Mouse (Mus musculus) cerebellum, adult 2 months (tissue): ENCODE data around the gene Smarcd1.

Experiments used
- CTCF ChIP-seq: fragments of 200-500 bp; IDR thresholded peaks from 2 replicates; pipeline ENCODE4 v1.5.1; 2011; ENCODE audit warnings: low read depth, mild to moderate bottlenecking, control low read depth, low read length, moderate library complexity, borderline replicate concordance; ENCODE audit not compliant: insufficient read depth
- POLR2A ChIP-seq: fragments of 200-500 bp; IDR thresholded peaks from 2 replicates; pipeline ENCODE4 v1.6.1; 2011; ENCODE audit warnings: low read length, control low read depth, borderline replicate concordance; ENCODE audit not compliant: insufficient read depth

DNA sequence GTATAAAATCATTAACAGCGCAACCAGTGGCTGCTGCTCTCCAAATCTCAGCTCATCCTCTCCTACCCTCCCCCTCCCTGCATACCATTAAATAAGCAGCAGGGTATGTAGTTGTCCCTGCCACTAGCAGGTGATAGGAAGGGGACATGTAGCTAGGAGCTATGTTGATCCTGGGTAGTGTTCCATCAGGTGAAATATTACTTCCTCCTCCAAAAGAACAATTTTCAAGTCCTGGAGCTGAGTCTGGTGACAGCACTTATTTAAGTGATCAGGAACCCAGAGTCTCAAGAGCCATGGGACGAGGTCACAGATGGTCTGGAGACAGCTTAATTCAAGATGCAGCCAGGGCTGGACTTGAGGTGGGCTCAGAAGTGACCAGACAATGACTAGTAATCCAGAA is 33.7 kb downstream of the Smarcd1 start:
- TF ChIP-seq CTCF: no peak
- TF ChIP-seq POLR2A: no peak
